Mouse (Mus musculus): Measurements from ENCODE around the gene Dync1li1. TPM values are rescaled to one million over a fixed set of nuclear protein-coding genes. Genes with fewer than 3 reads are reported as not detected.

The Dync1li1 gene
- total and polyA plus RNA-seq, 3 experiments = 35.2 to 40.0 TPM; not detected in 1

- Histone ChIP-seq H3K36me3 (ENCODE audit: control insufficient read depth in 1 of 2, insufficient read depth in 2 of 2, low read length in 2 of 2) (peaks cover 5 to 10% of the 10 kb centered on the region in 2 experiments; a peak in 3 of 4 replicates), H3K27me3 (ENCODE audit: control insufficient read depth in 1 of 2, insufficient read depth in 2 of 2, low read length in 2 of 2) (no peaks in the 10 kb centered on the region), H3K9me3 (replicated peaks; ENCODE audit: insufficient read depth, low read length) (no peaks in the 10 kb centered on the region), H3K79me2 (ENCODE audit: control insufficient read depth, insufficient read depth, low read length, poor library complexity) (no peaks in the 10 kb centered on the region), H3K4me3 (ENCODE audit: control insufficient read depth in 1 of 2, insufficient read depth in 1 of 2, low read depth in 2 of 2, low read length in 2 of 2) (no peak overlapping the region), H3K27ac (ENCODE audit: control insufficient read depth, low read depth, low read length) (no peak overlapping the region), H3K9ac (ENCODE audit: control insufficient read depth, low read depth, low read length, poor library complexity, severe bottlenecking) (no peak overlapping the region), H3K4me1 (ENCODE audit: control insufficient read depth in 1 of 2, insufficient read depth in 2 of 2, low read length in 2 of 2) (peaks cover 0 to 5% of the 10 kb centered on the region in 2 experiments; a peak in 3 of 4 replicates)
- TF ChIP-seq SIN3A (IDR thresholded peaks at IDR 0.05; ENCODE audit: low read length) (no peak), JUND (IDR thresholded peaks at IDR 0.05; ENCODE audit: low read depth, low read length) (no peak), BHLHE40 (IDR thresholded peaks at IDR 0.05; ENCODE audit: borderline replicate concordance, low read depth, low read length) (no peak), POLR2AphosphoS5 (IDR thresholded peaks at IDR 0.05; ENCODE audit: borderline replicate concordance, low read depth, low read length) (no peak), CHD2 (IDR thresholded peaks at IDR 0.05; ENCODE audit: low read length) (no peak), NELFE (IDR thresholded peaks at IDR 0.05; ENCODE audit: low read depth, low read length) (no peak), TAL1 (IDR thresholded peaks at IDR 0.05; ENCODE audit: low read length) (no peak), MAX (IDR thresholded peaks at IDR 0.05; ENCODE audit: low read length) (no peak), MYC (IDR thresholded peaks at IDR 0.05; ENCODE audit: low read depth, low read length) (no peak), MAFK (IDR thresholded peaks at IDR 0.05; ENCODE audit: borderline replicate concordance, low read depth, low read length) (no peak), ELF1 (IDR thresholded peaks at IDR 0.05; ENCODE audit: low read depth, low read length) (no peak), RAD21 (IDR thresholded peaks at IDR 0.05; ENCODE audit: low read depth, low read length) (no peak), ETS1 (IDR thresholded peaks at IDR 0.05; ENCODE audit: low read depth, low read length) (no peak), USF2 (IDR thresholded peaks at IDR 0.05; ENCODE audit: borderline replicate concordance in 1 of 2, insufficient read depth in 1 of 2, low read depth in 1 of 2, low read length in 2 of 2) (no peak), CHD1 (IDR thresholded peaks at IDR 0.05; ENCODE audit: low read depth, low read length) (no peak), ZKSCAN1 (IDR thresholded peaks at IDR 0.05; ENCODE audit: low read depth, low read length) (no peak), TBP (IDR thresholded peaks at IDR 0.05; ENCODE audit: low read depth, low read length) (no peak), E2F4 (IDR thresholded peaks at IDR 0.05; ENCODE audit: borderline replicate concordance, low read depth, low read length) (no peak), ZMIZ1 (IDR thresholded peaks at IDR 0.05; ENCODE audit: low read depth, low read length) (no peak), GABPA (IDR thresholded peaks at IDR 0.05; ENCODE audit: low read depth, low read length) (no peak)
- DNase-seq (ENCODE audit: low read depth, low spot score) = no peak
Observed at GRCm38 (mm10) chr9:114747012-114747411, 58.4 kb downstream of the Dync1li1 start.

GRCm38 (mm10) chr9:114747466-114747865 lies 58.9 kb downstream of the Dync1li1 start:
- H3K9me3 ChIP-seq (replicated peaks; ENCODE audit: insufficient read depth, low read length) = no peaks in the 10 kb centered on the region
- H3K4me1 ChIP-seq (ENCODE audit: control insufficient read depth in 1 of 2, insufficient read depth in 2 of 2, low read length in 2 of 2) = peaks cover 0 to under 1% of the 10 kb centered on the region in 2 experiments; a peak in 2 of 4 replicates
- no peak overlapping the region for H3K27ac ChIP-seq (ENCODE audit: control insufficient read depth, low read depth, low read length)
- H3K9ac ChIP-seq (ENCODE audit: control insufficient read depth, low read depth, low read length, poor library complexity, severe bottlenecking) = no peak overlapping the region
- peaks cover 5 to 7% of the 10 kb centered on the region in 2 experiments; a peak in 3 of 4 replicates for H3K36me3 ChIP-seq (ENCODE audit: control insufficient read depth in 1 of 2, insufficient read depth in 2 of 2, low read length in 2 of 2)
- no peak overlapping the region for H3K4me3 ChIP-seq (ENCODE audit: control insufficient read depth in 1 of 2, insufficient read depth in 1 of 2, low read depth in 2 of 2, low read length in 2 of 2)
- TF ChIP-seq POLR2AphosphoS2 (IDR thresholded peaks at IDR 0.05; ENCODE audit: low read length) = no peak
- TF ChIP-seq POLR2A (IDR thresholded peaks at IDR 0.05; ENCODE audit: control insufficient read depth in 1 of 2, insufficient read depth in 1 of 2, low read depth in 1 of 2, low read length in 2 of 2, poor library complexity in 1 of 2) = no peak
- TF ChIP-seq EP300 (IDR thresholded peaks at IDR 0.05; ENCODE audit: low read depth in 1 of 2, low read length in 2 of 2) = no peak
- TF ChIP-seq NELFE (IDR thresholded peaks at IDR 0.05; ENCODE audit: low read depth, low read length) = no peak
- TF ChIP-seq SMC3 (IDR thresholded peaks at IDR 0.05; ENCODE audit: low read depth, low read length) = no peak
- no peak for DNase-seq (ENCODE audit: low read depth, low spot score)
- H3K27me3 ChIP-seq (ENCODE audit: control insufficient read depth in 1 of 2, insufficient read depth in 2 of 2, low read length in 2 of 2) = no peaks in the 10 kb centered on the region
- no peaks in the 10 kb centered on the region for H3K79me2 ChIP-seq (ENCODE audit: control insufficient read depth, insufficient read depth, low read length, poor library complexity)

All from MEL (cell line).